Mouse (Mus musculus): ENCODE measurements around the gene Gimap1.

Gene Gimap1

DNA sequence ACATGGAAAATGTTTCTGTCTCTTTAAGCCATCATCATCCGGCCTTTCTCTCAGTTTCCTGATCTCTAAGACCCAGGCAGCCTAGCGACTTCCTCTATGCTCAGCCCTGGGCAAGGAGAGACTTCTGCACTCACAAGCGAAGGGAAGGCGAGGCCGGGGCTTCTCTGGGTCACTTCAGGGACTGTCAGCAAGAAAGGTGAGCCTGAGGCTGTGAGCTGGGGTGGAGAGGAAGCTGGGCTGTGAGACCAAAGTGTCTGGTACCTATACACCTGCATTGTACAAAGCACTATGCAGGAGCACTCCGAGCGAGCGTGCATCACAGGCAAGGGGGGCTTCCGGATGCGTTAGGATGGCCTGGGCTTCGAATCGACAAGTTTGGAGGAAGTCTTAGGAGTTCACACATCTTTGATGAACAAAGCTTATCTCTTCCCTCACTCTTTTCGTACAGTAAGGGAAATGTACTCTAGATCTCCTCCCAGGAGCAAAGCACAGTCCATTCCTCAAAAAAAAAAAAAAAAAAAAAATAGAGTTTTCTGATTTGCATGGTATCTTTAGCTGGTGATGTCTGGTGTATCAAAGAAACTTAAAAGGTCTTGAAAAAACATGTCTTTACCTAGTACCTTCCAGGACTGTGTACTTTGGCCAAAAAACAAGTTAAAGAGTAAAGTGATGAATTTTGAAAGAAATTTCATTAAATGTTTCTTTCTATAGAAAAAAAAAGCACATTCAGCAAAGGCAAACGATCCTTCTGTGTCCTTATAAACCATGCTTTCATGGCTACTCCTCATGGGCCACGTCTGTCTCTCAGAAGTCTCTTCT, at the start of gene Gimap1:
Gimap1 (plus strand) TSS at position 94 of the 819 bp plus-strand sequence.
- peak; percentile 88 for DNase-seq (ENCODE audit: low read depth, low spot score)

DNA sequence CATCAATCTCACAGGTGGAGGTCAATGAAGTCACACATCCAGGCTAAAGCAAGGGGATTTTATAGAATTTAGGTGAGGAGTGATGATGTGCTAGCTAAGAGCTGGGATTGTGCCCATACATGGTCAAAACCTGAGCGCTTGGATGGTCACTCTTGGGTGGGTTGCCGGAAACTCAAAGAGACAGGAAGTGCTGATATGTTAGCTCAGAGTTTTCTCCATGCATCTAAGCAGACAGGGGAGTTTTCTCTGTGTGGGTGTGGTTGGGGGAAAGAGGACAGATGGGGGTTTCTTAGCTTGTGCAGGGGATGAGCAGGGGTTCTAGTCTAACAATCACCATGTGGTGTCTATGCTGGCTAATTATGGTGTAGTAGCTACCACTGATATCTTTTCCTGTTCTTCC, 49.5 kb upstream of the Gimap1 start:
- DNase-seq (ENCODE audit: low read depth, low spot score): no peak

DNA sequence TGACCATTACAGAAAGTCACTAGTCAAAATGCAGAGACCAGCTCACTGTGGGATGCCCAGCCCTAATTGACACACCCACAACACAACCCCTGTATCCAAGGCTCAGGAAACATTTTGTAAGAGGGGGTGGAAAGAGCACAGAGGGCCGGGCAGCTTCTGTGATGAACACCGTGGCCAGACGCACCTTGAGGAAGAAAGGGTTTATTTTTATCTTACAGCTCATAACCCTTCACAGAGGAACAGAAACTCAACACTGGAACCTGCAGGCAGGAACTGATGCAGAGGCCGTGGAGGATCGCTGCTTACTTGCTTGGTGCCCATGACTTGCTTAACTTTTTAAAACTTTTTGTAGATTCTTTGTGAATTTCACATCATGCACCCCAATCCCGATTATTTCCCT, 45.9 kb upstream of the Gimap1 start:
- DNase-seq (ENCODE audit: low read depth, low spot score): peak; percentile 85

DNA sequence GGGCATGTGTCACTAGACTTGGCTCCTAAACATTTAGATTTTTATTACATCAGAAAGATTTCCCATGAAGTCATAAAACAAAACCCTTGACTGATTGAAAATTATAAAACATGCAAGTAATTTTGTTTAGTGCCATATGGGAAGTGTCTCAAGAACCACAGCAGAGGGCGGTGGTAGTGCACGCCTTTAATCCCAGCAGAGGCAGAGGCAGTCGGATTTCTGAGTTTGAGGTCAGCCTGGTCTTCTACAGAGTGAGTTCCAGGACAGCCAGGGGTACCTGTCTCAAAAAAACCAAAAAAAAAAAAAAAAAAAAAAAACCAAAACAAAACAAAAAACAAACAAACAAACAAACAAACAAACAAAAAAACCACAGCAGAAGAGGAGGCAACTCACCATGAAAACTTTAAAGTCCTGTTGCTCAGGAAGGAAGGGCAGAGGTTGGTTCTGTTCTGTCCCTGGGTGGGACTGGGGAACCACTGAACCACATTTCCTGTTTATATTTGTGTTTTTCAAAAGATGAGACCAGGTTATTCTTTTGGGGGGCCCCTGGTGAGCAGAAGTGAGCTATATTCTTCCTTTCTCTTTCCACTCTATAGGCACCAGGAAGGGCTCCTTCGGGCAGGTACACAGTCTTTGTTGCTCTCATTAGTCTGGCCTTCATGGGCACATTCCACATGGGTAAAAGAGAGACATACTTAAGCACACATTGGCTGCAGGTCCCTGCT, 41.9 kb upstream of the Gimap1 start:
- DNase-seq (ENCODE audit: low read depth, low spot score): no peak

DNA sequence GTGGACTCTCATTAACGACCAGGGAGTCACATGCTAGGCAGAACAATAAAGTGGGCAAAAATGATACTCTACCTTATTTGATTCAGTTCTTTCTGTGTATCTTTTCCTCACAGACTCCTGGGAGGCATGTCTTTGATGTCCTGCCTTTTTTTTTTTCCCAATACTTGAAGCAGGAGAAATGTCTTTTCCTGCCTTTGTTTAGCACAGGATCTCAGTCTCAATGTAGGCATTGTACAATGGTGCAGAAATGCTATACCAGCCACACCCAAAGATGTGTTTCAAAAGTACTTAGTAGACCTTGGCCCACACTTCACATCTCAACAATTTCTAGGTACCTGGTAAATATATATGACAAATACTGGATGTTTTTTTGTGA, 41.3 kb upstream of the Gimap1 start:
- no peak for DNase-seq (ENCODE audit: low read depth, low spot score)

DNA sequence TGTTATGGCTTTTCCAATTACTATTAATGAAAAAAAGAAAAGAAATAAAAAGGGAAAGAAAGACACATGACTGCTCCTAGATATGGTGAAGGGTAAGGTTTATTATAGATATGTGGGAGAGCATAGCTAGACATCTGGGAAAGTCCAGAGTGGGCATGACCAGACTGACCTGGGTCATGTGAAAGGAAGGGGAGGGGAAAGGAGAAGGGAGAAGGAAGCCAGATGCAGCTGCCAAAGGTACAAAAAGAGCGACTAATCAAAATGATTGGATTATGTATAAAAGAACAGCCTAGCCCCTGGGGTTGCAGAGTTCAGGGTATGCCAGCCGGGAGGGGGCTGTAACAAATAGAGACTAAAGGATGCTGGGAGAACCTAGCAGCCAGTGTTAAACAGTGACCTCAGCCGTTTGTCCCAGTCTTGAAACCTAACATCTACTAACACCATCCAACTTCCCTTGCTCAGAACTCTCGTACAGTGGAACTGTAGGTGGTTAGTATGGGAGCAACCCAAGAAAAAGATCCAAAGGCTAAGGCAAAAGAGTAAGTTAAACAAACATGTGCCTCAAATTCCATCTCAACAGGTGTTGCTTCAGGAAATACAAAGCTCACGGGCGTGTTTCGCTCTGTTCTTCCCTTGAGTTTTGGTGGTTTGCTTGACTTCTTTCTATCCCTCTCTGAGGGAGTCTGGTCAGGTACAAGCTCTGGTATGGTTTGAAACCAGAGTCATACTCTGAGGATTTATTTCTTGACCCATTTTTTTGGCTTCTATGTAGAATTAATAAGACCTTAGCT, 40.6 kb upstream of the Gimap1 start:
- DNase-seq (ENCODE audit: low read depth, low spot score): no peak

DNA sequence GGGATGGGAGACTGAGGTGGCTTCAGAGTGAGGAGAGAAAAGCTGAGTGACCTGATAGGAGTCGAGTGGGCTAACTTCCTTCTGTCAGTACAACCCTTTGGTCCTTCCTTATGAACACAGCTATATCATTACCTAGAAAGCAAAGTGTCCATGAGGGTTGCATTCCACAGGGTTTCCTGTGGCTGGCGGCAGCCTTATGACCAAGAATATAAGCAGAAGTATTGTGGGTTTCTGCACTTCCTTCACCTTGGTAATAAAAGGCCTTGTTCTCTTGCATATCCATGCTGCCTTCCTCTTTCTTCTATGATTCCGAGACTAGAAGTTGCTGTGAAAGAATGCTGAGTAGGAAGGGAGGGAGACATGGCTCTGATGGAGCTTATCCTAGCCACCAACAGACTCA, 40.0 kb upstream of the Gimap1 start:
- no peak for DNase-seq (ENCODE audit: low read depth, low spot score)

DNA sequence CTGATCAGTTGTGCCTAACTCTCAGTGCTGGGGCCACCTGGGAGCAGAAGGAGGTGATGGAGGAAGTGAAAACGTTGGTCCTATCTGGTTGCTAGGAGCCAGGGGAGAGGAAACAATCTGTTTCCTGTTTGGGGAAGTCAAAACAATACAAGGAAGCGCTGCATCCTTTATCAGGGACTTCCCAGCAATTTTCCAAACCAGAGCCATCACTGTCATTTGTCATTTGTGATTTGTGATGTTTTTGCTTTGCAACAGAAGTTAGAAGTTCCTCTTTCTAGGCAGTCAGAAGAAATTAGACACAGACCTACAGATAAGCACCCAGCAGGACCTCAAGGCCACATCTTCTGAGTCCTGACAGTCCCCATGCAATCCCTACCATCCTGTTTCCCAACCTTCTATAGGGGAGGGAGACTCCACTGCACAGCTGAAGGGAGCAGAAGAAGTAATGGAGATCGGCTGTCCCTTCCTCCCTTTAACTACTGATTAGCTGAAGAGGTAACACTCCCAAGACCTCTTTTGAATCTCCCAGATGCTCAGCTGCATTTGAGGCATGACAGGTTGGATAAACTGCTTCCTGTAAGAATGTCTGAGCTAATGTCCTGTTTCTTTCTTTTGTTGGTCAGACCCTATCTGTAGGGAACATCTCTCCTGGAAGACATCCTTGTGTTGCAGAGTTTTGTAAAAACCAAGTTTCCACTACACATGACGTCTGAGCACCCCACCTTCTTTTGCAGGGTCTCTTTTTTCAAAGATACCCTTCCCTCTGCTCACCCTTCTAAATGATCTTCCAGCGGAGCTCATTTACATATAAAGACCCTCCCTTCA, 38.4 kb upstream of the Gimap1 start:
- peak; percentile 78 for DNase-seq (ENCODE audit: low read depth, low spot score)

DNA sequence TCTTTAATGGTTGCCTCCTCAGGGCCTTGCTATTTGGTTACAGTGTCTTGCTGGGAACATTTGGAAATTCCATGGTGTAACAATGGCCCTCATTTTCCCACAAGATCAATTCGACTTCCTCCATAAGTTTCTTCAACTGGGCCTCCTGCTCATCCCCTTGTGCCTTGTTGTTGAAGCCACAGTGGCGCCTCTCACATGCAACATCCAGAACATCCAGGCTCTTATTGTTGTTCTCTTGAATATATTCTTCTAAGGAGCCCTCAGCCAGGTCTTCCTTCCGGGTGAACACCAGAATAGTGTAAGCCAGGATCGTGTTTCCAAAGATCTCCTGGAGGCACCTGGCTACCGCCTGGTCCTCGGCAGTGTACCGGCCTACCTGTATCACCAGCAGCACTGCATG, 36.7 kb upstream of the Gimap1 start:
- no peak for DNase-seq (ENCODE audit: low read depth, low spot score)

DNA sequence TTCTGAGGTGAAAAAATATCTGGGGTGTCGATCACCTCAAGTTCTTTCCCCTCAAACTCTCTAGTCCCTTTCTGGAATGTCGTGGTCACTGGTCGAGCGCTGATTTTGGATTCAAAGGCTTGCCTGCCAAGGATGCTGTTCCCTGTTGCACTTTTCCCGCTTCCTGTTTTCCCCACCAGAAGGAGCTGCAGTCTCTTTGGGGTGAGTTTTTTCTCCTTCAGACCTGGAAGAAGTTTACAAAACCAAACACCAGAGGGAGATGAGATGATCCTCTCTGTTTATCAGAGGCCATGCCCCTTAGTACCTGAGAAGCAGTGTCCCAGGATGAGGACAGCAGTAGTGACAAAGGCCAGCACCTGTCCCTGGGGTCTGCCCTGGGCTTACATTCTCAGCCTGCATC, 36.3 kb upstream of the Gimap1 start:
- no peak for DNase-seq (ENCODE audit: low read depth, low spot score)

DNA sequence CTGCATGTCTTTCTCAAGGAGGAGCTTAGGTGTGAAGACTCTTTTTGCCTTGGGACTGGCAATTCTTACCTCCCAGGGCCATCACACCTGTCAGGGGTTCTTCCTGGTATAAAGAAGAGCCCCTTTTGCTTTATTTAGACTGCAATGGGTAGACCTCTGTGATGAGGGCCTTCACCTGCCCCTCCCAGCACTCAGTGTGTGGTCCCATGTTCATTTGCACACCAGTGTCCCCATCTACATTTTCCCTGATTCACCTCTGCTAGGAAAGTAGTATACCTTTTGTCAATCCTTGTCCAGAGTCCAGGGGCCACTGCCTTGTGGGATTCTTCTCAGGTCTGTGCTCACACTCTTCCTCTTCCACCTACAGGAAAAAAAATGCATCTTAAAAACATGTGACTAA, 34.7 kb upstream of the Gimap1 start:
- no peak for DNase-seq (ENCODE audit: low read depth, low spot score)

DNA sequence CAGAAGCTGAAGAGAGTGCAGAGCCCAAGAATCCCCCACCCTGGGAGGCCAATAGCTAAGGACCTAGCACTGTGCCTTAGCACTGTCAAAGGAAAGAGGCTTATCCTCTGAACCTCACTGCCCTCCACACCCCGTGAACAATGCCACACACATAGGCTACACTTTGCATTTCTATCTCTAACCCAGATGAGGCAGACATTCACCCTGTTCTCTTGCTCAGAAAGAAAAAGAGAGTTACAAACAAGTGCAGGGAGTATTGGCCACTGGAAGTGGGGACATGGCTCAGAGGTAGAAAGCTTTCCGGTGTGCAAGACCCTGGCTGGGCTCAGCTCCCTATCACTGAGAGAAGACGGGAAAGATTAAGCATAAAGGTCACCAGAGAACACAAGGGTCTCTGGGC, 32.7 kb upstream of the Gimap1 start:
- no peak for DNase-seq (ENCODE audit: low read depth, low spot score)

DNA sequence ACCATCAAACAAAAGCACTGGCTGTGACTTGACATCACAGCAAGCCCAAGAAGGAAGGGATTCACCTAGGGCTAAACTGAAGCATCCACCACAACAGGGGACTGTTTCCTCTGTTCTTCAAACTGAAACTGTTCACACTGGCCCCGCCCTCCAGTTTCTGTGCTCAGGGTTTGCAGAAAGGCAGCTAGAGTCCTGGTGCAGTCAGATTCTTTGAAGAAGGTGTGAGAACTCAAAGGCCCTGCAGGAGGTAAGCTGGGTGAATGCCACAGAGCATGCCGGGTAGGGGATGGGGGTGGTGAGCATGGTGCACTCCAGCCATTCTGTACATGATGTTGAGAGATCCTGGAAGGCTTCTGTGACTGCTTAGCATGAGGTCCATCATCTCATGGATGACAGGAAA, 20.4 kb upstream of the Gimap1 start, which contains the start of the genes Gm28053 and Gimap7:
Gm28053 (plus strand) TSS at position 153 of the 400 bp plus-strand sequence.
Gimap7 (plus strand) TSS at position 167 of the 400 bp plus-strand sequence.
- peak; percentile 72 for DNase-seq (ENCODE audit: low read depth, low spot score)

DNA sequence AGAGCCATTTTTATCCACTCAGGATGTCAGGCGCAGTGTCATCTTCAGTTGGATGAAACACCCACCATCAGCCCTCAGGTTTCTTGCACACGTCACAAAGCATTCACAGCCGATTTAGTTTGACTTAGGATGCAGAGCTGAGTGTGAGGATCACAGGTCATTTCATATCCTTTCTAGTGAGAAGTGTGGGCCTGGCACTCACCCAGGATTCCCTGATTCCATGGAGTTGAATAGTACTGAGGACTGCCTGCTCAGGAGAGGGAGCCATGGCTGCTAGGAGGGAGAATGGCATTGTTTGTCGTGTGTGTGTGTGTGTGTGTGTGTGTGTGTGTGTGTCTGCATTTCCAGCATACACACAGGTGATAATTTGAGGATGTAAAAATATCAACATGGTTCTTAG, 18.5 kb upstream of the Gimap1 start:
- DNase-seq (ENCODE audit: low read depth, low spot score): no peak

DNA sequence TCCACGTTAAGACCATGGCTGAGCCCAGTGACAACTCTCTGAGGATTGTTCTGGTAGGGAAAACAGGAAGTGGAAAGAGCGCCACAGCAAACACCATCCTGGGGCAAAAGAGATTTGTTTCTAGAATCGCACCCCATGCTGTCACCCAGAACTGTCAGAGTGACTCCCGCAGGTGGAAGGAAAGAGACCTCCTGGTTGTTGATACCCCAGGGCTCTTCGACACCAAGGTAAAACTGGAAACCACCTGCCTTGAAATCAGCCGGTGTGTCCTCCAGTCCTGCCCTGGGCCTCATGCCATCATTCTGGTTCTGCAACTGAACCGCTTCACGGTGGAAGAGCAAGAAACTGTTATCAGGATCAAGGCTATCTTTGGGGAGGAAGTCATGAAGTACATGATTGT, 15.4 kb upstream of the Gimap1 start:
- DNase-seq (ENCODE audit: low read depth, low spot score): no peak

DNA sequence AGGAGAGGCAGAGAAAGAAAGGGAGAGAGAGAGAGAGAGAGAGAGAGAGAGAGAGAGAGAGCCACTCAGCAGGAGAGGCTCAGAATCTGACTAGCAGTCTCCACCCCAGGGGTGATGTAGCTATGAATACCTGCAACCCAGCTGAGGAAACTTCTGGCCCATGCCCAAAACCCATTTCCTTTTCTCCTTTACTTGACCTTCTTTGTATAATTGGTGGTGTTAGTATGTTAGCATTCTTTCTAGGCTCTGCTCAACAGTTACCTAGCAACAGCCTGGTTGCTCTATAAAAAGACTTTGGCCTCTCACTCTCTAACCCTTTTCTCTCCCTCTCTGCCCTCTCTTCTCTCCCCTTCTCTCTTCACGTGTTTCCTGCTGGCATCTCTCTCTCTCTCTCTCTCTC, 13.4 kb upstream of the Gimap1 start:
- peak; percentile 63 for DNase-seq (ENCODE audit: low read depth, low spot score)

DNA sequence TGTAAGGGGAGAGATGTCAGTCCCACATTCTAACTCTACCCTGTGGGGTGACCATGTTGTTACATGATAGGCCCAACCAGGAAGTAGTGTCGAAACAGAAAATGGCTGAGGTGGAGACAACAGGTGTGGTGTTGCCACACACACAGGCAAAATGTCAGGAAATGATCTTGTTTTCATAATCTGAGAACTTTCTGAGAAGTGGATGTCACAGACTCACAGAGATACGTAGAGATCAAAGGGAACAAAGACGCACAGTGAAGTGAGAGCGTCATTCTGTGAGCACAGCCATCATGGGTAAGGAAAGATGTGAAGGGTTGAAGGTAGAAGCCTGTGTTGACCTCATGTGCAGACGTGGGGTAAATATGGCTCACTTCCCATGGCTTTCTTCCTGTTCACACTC, 11.1 kb upstream of the Gimap1 start:
- no peak for DNase-seq (ENCODE audit: low read depth, low spot score)

DNA sequence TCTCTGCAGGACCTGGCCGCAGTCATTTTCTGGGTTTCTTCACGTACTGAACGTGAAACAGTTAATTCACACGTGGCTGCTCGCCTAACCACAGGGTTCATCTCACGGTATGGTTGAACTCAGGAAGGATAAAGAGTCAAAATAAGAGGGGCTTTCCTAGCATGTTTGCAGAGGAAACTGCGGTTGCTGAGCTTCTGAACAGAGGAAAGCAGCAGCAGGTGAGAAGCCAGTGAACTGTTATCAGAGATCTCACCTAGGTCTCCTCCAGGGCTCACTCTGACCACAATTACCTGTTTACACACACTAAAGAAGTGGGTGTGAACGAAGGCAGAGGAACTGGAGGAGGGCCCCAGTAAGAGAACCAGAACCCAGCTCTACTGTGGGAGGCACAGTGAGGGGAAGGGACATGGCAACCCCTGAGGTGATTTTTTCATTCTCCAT, 6.0 kb upstream of the Gimap1 start:
- peak; percentile 92 for DNase-seq (ENCODE audit: low read depth, low spot score)

DNA sequence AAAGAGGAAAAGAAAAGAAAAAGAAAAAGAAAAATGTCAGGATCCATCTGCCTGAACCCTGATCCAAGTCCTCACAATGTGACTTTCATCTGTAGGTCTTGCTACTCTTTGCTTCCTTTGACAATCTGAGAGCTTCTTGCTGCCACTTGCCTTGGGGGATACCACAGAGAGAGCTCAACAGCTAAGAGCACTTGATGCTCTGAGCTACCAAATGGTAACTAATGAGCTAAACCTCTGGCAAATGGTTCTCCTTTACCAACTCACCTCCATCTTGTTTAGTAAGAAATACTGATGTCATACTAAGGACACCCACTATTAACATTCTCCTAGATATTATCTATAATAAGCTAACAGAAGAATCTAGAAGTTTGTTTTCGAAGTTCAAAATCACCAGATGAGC, 5.2 kb upstream of the Gimap1 start:
- no peak for DNase-seq (ENCODE audit: low read depth, low spot score)

DNA sequence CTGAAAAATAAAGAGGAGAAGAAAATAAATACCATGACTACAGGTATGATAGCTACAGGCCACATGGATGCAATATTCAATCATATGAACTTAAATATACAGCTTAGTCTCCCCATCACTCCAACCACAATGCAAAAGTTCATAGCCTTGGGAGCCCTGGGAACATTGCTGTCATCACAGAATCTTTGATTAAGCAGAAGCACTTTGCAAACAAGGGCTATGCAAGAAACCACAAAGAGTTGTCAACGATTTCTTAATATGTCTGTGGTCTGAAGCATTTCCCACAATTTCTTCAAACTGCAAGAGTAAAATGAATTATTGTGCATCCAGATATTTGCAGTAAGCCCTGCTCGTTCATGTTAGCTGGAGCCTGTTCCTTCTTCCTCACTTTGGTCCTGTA, 1.8 kb upstream of the Gimap1 start:
- DNase-seq (ENCODE audit: low read depth, low spot score): no peak

DNA sequence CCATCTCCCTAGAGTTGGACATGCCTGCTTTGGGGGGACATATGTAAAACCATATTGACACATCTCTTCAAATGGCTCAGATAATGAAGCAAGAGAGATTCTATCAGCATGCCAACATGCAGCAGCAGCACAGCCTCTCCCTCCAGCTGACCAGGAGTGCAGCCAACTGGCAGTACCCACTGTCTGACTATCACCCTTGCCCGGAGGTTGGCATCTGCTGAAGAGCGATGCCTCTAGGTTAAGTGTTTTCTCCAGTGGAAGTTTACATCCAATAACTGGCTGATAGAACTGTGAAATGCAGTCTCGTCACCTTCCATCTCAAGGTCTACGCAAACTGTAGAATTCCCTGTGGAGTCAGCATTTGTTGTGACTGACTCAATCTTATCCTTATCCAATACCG, 1.2 kb upstream of the Gimap1 start:
- DNase-seq (ENCODE audit: low read depth, low spot score): no peak

DNA sequence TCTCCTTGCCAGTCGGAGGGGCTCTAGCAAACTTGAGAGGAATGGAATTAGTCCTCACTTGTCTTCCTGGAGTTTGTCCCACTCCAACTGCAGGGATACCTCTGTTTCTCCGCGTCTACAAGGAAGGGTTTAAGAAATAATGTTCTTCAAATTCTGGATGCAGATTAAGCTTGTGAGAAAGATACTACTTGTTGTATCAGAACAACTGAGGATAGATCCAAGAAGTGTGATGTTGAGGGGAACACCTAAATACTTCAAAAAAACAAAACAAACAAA, 864 bp downstream of the Gimap1 start:
- no peak for DNase-seq (ENCODE audit: low read depth, low spot score)

Data from A20 (cell line).